Mouse (Mus musculus) midbrain, embryonic 16.5 days (tissue): ENCODE results near the gene Aida. TPM values are rescaled to one million over a fixed set of nuclear protein-coding genes. Genes with fewer than 3 reads are reported as not detected.

Source experiments
- ATAC-seq: fragments of 200-750 bp; cut with Nextera tagmentation; 2 replicates; pipeline ENCODE4 v1.8.0; 2017; ENCODE audit warnings: moderate TSS enrichment
- H3K27ac ChIP-seq: fragments of 300-500 bp; sonication (generic); 2 replicates; pipeline ENCODE4 v1.5.1; 2014; ENCODE audit warnings: mild to moderate bottlenecking, low read length, mixed read lengths
- H3K27me3 ChIP-seq: fragments of 300-500 bp; sonication (generic); 2 replicates; pipeline ENCODE4 v1.6.1; 2014; ENCODE audit warnings: low read depth, low read length, mixed read lengths; ENCODE audit not compliant: control insufficient read depth, insufficient read depth
- H3K36me3 ChIP-seq: fragments of 300-500 bp; sonication (generic); 2 replicates; pipeline ENCODE4 v1.6.1; 2014; ENCODE audit warnings: mild to moderate bottlenecking, low read length, moderate library complexity, mixed read lengths; ENCODE audit not compliant: control insufficient read depth, insufficient read depth
- H3K4me1 ChIP-seq: fragments of 300-500 bp; sonication (generic); 2 replicates; pipeline ENCODE4 v1.6.1; 2014; ENCODE audit warnings: mild to moderate bottlenecking, low read length, mixed read lengths; ENCODE audit not compliant: control insufficient read depth, insufficient read depth
- H3K4me2 ChIP-seq: fragments of 300-500 bp; sonication (generic); 2 replicates; pipeline ENCODE4 v1.6.1; 2014; ENCODE audit warnings: mild to moderate bottlenecking, low read length, mixed read lengths
- H3K4me3 ChIP-seq: fragments of 300-500 bp; sonication (generic); 2 replicates; pipeline ENCODE4 v1.5.1; 2014; ENCODE audit warnings: low read depth, mild to moderate bottlenecking, low read length, moderate library complexity, mixed read lengths
- H3K9ac ChIP-seq: fragments of 300-500 bp; sonication (generic); 2 replicates; pipeline ENCODE4 v1.6.1; 2014; ENCODE audit warnings: low read depth, low read length, mixed read lengths
- H3K9me3 ChIP-seq: fragments of 300-500 bp; sonication (generic); replicated peaks from 2 replicates; pipeline ENCODE4 v1.6.1; 2014; ENCODE audit warnings: mild to moderate bottlenecking, low read length, mixed read lengths; ENCODE audit not compliant: control insufficient read depth, poor library complexity, severe bottlenecking
- WGBS: fragments of 180-500 bp; shearing (Covaris S2); extraction: QIAGEN DNeasy Blood & Tissue Kit; methylation state at CpG from one replicate; pipeline ENCODE4 v1.1.7; 2014; 5-methylcytosine and 5-hydroxymethylcytosine counted together
- polyA plus RNA-seq: library from polyadenylated mRNA; unstranded; fragments of >200 nt; fragmentation: Nextera tagmentation; extraction: Ambion mirVana; gene quantifications from 2 replicates; pipeline ENCODE4 v1.2.1, GENCODE M21; 2015

Aida gene
- polyA plus RNA-seq = 50.8 and 55.1 TPM in 2 replicates

GRCm38 (mm10) chr1:183296465-183296864, at the start of gene Aida:
Aida (plus strand) TSS chr1:183296590.
- Histone ChIP-seq H3K4me3 (peak within 1 kb of the TSS; percentile 46), H3K4me2 (peak within 1 kb of the TSS; percentile 55), H3K9me3 (no peaks in the 10 kb centered on the region), H3K9ac (peak within 1 kb of the TSS; percentile 61), H3K27me3 (no peaks in the 10 kb centered on the region), H3K27ac (peak within 1 kb of the TSS; percentile 74), H3K36me3 (0 out of 2 replicates have a peak, but pooled peaks cover 2% of the 10 kb centered on the region), H3K4me1 (no peaks in the 10 kb centered on the region)
- peak; percentile 52 for ATAC-seq
- under 1% methylated on average over 25 of the region's 26 CpGs for WGBS

DNA sequence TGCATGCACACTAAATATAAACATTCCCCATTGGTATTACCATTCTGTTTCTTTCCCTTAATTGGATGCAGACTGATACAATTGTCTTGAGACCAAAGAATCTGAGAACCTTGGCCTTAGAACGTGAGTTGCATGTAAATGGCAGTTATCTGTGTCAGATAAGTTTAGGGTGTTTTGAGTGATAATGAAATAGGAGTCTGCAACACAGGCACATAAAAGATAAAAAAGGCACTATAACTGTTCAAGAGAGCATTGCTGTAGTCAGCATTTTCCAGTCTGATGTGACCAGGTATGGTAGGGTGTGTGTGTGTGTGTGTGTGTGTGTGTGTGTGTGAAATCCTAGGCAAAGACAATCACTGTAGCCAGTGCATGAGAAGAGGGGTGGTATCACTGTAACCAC, 48.2 kb upstream of the Aida start:
- no peak overlapping the region for H3K4me3 ChIP-seq
- no peak for ATAC-seq
- no peaks in the 10 kb centered on the region for H3K27me3 ChIP-seq

DNA sequence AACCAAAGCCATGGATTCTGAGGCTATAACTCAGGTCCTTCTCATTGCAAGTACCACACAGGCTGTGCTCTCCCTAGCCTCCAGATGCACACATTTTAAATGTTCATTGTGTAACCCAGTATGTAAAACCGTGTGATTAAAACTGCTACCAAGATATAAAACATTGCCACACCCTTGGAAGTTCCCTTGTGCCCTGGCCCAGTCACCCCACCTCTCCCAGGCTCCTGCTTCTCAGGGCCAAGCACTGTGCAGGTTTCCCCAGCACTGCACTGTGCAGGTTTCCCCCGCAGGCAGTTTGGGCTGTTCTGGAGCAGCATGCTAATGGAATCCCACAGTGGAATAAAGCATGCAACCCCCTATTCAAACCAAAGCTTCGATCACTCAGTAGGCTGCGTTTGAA, 45.8 kb upstream of the Aida start:
- no peak for ATAC-seq
- H3K4me3 ChIP-seq = no peak overlapping the region
- no peak overlapping the region for H3K4me2 ChIP-seq
- no peaks in the 10 kb centered on the region for H3K27me3 ChIP-seq
- peaks cover 3% of the 10 kb centered on the region; the same call in 1 of the 2 replicates for H3K4me1 ChIP-seq
- H3K27ac ChIP-seq = no peak overlapping the region
- no peak overlapping the region for H3K9ac ChIP-seq
- H3K9me3 ChIP-seq = no peaks in the 10 kb centered on the region
- 67% methylated on average over 4 of the region's 4 CpGs for WGBS
- H3K36me3 ChIP-seq = no peaks in the 10 kb centered on the region

More for the DNA sequence above, 48.2 kb upstream of the Aida start:
- Histone ChIP-seq H3K4me1 (peaks cover 3% of the 10 kb centered on the region; the same call in 1 of the 2 replicates), H3K9ac (no peak overlapping the region), H3K4me2 (no peak overlapping the region), H3K9me3 (no peaks in the 10 kb centered on the region), H3K36me3 (no peaks in the 10 kb centered on the region), H3K27ac (no peak overlapping the region)
- 29% methylated on average over 1 of the region's 1 CpGs for WGBS

DNA sequence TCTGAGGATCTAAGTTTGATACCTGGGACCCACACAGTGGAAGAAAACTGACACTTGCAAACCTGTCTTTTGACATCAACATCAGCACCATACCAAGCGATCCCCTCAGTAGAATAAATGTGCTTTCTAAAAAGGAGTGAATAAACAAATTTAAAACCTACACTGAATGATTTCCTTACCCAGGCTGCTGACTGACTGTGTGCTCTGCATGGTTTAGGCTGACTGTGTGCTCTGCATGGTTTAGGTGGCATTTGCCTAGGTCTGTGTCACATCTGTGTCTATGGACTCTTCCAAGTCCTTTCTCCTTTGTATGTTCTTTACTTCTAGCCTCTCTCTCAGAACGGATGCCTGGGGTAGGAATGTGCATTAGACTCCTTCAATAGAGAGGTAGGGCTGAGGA, 44.6 kb upstream of the Aida start:
- Histone ChIP-seq H3K4me2 (no peak overlapping the region), H3K9ac (no peak overlapping the region), H3K9me3 (no peaks in the 10 kb centered on the region), H3K4me3 (no peak overlapping the region), H3K4me1 (peaks cover 3% of the 10 kb centered on the region; the same call in 1 of the 2 replicates), H3K36me3 (no peaks in the 10 kb centered on the region), H3K27ac (no peak overlapping the region), H3K27me3 (no peaks in the 10 kb centered on the region)
- no peak for ATAC-seq
- WGBS = 79% methylated on average over 2 of the region's 2 CpGs

GRCm38 (mm10) chr1:183252574-183252973, 43.8 kb upstream of the Aida start:
- Histone ChIP-seq H3K27ac (no peak overlapping the region), H3K4me1 (peaks cover 3% of the 10 kb centered on the region; the same call in 1 of the 2 replicates), H3K4me3 (no peak overlapping the region), H3K4me2 (no peak overlapping the region), H3K9ac (no peak overlapping the region), H3K9me3 (no peaks in the 10 kb centered on the region), H3K27me3 (no peaks in the 10 kb centered on the region), H3K36me3 (no peaks in the 10 kb centered on the region)
- 0 out of 2 replicates have a peak, but pooled peaks have one; percentile 5 for ATAC-seq
- WGBS = 43% methylated on average over 10 of the region's 10 CpGs

DNA sequence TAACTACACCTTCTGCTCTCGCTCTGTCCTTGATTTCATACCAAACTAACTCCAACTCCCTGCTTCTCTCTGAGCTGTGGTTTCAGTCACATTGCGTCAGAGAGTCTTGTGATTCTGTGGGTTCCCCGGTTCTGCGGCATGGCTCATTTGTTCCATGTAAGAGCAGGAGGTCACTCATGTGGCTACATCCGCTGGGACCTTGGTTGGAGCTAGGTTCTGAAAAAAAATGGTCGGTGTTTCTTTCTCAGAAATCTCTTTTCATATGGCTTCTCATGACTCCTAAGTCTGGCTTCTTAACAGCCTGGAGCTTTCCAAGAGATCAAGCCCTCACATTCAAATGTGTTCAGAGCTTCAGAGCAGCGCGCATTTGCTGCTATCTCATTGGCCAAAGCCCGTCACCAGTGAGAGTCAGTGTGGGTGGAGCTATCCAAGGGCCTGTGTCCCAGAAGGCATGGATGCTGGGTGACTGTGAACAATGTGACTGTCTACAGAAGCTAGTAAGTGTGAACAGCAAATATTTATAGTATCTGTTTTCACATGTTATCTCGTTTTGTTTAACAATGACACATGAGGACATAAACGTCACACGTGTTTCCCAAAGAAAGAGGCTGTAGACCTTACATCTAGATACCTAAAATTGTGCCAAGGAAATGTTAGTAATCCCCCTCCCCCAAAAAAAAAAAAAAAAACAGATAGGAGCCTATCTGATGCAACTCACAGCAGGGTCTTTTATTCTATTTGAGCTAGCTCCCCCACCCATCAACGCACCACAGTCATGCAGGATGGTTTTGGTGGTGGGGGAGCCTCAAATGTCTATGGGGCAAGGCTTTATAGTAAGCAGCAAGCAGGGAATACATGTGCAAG, 32.0 kb upstream of the Aida start:
- Histone ChIP-seq H3K4me2 (no peak overlapping the region), H3K9ac (no peak overlapping the region), H3K9me3 (no peaks in the 10 kb centered on the region), H3K27ac (no peak overlapping the region), H3K4me3 (no peak overlapping the region), H3K36me3 (no peaks in the 10 kb centered on the region), H3K27me3 (no peaks in the 10 kb centered on the region), H3K4me1 (no peaks in the 10 kb centered on the region)
- WGBS = 79% methylated on average over 13 of the region's 13 CpGs
- ATAC-seq = no peak

DNA sequence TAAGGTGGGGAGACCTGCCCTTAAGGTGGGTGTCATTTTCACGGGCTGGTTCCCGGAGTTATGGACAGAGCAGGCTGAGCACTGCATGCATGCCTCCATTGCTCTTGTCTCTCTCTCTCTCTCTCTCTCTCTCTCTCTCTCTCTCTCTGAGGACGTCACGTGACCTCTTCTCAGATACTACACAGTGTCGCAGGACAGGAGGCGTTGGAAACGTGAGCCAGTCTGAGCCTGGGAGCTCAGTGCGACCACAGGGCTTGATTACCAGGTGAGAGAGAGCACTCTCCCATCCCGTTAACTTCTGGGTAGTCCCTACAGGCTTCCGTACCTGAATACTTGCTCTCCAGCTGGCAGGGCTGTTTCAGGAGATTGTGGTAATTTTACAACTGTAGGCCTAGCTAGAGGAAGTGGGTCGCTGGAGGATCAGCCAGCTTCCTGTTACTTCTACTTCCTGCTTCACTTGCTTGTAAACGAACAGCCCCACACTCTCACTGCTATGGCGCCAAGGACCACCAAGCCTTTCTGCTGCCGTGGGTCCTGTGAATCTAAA, 30.4 kb upstream of the Aida start:
- no peak for ATAC-seq
- Histone ChIP-seq H3K27ac (no peak overlapping the region), H3K9ac (no peak overlapping the region), H3K27me3 (no peaks in the 10 kb centered on the region), H3K4me2 (no peak overlapping the region), H3K36me3 (no peaks in the 10 kb centered on the region), H3K9me3 (no peaks in the 10 kb centered on the region), H3K4me3 (no peak overlapping the region), H3K4me1 (no peaks in the 10 kb centered on the region)
- WGBS = 80% methylated on average over 14 of the region's 14 CpGs

- 82% methylated on average over 6 of the region's 6 CpGs for WGBS
- Histone ChIP-seq H3K4me3 (no peak overlapping the region), H3K27me3 (no peaks in the 10 kb centered on the region), H3K36me3 (no peaks in the 10 kb centered on the region), H3K27ac (no peak overlapping the region), H3K9me3 (no peaks in the 10 kb centered on the region), H3K4me1 (no peaks in the 10 kb centered on the region), H3K9ac (no peak overlapping the region), H3K4me2 (no peak overlapping the region)
- no peak for ATAC-seq
Observed at GRCm38 (mm10) chr1:183267666-183268065, 28.7 kb upstream of the Aida start.
